Mouse (Mus musculus): Measurements from ENCODE around the gene Fmn2.

- TF ChIP-seq CTCF (IDR thresholded peaks at IDR 0.05; ENCODE audit: borderline replicate concordance, insufficient read depth, low read length): no peak
- no peak for TF ChIP-seq POLR2A (IDR thresholded peaks at IDR 0.05; ENCODE audit: low read depth, low read length)
These were observed 99.0 kb downstream of the Fmn2 start for GRCm38 (mm10) chr1:174600620-174601019.
